Mouse (Mus musculus): Measurements from ENCODE around the gene H1f0.

The H1f0 gene

GRCm38 (mm10) chr15:79056601-79057000 lies 28.4 kb downstream of the H1f0 start:
- in situ Hi-C loops (cut with MboI; ENCODE audit: low pct_unique_long_range_greater_than_20kb in 1 of 2, low sequenced_read_pairs in 2 of 2, unreplicated experiment in 1 of 2), result no loop called here

GRCm38 (mm10) chr15:79057850-79058249 lies 29.6 kb downstream of the H1f0 start:
- in situ Hi-C loops (cut with MboI; ENCODE audit: low pct_unique_long_range_greater_than_20kb in 1 of 2, low sequenced_read_pairs in 2 of 2, unreplicated experiment in 1 of 2), result no loop called here

GRCm38 (mm10) chr15:79060887-79061565 lies 32.8 kb downstream of the H1f0 start:
- in situ Hi-C loops (cut with MboI; ENCODE audit: low pct_unique_long_range_greater_than_20kb in 1 of 2, low sequenced_read_pairs in 2 of 2, unreplicated experiment in 1 of 2), result no loop called here

GRCm38 (mm10) chr15:79062376-79063159 lies 34.3 kb downstream of the H1f0 start, which contains the start of gene Ankrd54:
Gene Ankrd54 (minus strand): TSS chr15:79062893.
- in situ Hi-C loops (cut with MboI; ENCODE audit: low pct_unique_long_range_greater_than_20kb in 1 of 2, low sequenced_read_pairs in 2 of 2, unreplicated experiment in 1 of 2), result no loop called here

- in situ Hi-C loops (cut with MboI; ENCODE audit: low pct_unique_long_range_greater_than_20kb in 1 of 2, low sequenced_read_pairs in 2 of 2, unreplicated experiment in 1 of 2), result no loop called here
Measured at GRCm38 (mm10) chr15:79063160-79063740, 35.0 kb downstream of the H1f0 start.

GRCm38 (mm10) chr15:79065086-79065770 lies 37.0 kb downstream of the H1f0 start:
- in situ Hi-C loops (cut with MboI; ENCODE audit: low pct_unique_long_range_greater_than_20kb in 1 of 2, low sequenced_read_pairs in 2 of 2, unreplicated experiment in 1 of 2), result no loop called here

- in situ Hi-C loops (cut with MboI; ENCODE audit: low pct_unique_long_range_greater_than_20kb in 1 of 2, low sequenced_read_pairs in 2 of 2, unreplicated experiment in 1 of 2), result no loop called here
Measured at GRCm38 (mm10) chr15:79066276-79066675, 38.0 kb downstream of the H1f0 start.

GRCm38 (mm10) chr15:79067631-79068030 lies 39.4 kb downstream of the H1f0 start:
- in situ Hi-C loops (cut with MboI; ENCODE audit: low pct_unique_long_range_greater_than_20kb in 1 of 2, low sequenced_read_pairs in 2 of 2, unreplicated experiment in 1 of 2), result no loop called here

GRCm38 (mm10) chr15:79068416-79068815 lies 40.2 kb downstream of the H1f0 start:
- in situ Hi-C loops (cut with MboI; ENCODE audit: low pct_unique_long_range_greater_than_20kb in 1 of 2, low sequenced_read_pairs in 2 of 2, unreplicated experiment in 1 of 2), result no loop called here

GRCm38 (mm10) chr15:79071117-79072039 lies 43.1 kb downstream of the H1f0 start:
- in situ Hi-C loops (cut with MboI; ENCODE audit: low pct_unique_long_range_greater_than_20kb in 1 of 2, low sequenced_read_pairs in 2 of 2, unreplicated experiment in 1 of 2), result no loop called here

- in situ Hi-C loops (cut with MboI; ENCODE audit: low pct_unique_long_range_greater_than_20kb in 1 of 2, low sequenced_read_pairs in 2 of 2, unreplicated experiment in 1 of 2), result no loop called here
Measured at GRCm38 (mm10) chr15:79073752-79074151, 45.5 kb downstream of the H1f0 start.

GRCm38 (mm10) chr15:79074446-79074845 lies 46.2 kb downstream of the H1f0 start:
- in situ Hi-C loops (cut with MboI; ENCODE audit: low pct_unique_long_range_greater_than_20kb in 1 of 2, low sequenced_read_pairs in 2 of 2, unreplicated experiment in 1 of 2), result no loop called here

GRCm38 (mm10) chr15:79074913-79075532 lies 46.8 kb downstream of the H1f0 start, which contains the start of gene Eif3l:
Gene Eif3l (plus strand): TSS chr15:79075179.
- in situ Hi-C loops (cut with MboI; ENCODE audit: low pct_unique_long_range_greater_than_20kb in 1 of 2, low sequenced_read_pairs in 2 of 2, unreplicated experiment in 1 of 2), result no loop called here

GRCm38 (mm10) chr15:79075658-79076365 lies 47.6 kb downstream of the H1f0 start:
- in situ Hi-C loops (cut with MboI; ENCODE audit: low pct_unique_long_range_greater_than_20kb in 1 of 2, low sequenced_read_pairs in 2 of 2, unreplicated experiment in 1 of 2), result no loop called here

- in situ Hi-C loops (cut with MboI; ENCODE audit: low pct_unique_long_range_greater_than_20kb in 1 of 2, low sequenced_read_pairs in 2 of 2, unreplicated experiment in 1 of 2), result no loop called here
Measured at GRCm38 (mm10) chr15:79079567-79079966, 51.3 kb downstream of the H1f0 start.
